ENCODE assay signal across 8 mouse cellular contexts in the genomic region with DNA sequence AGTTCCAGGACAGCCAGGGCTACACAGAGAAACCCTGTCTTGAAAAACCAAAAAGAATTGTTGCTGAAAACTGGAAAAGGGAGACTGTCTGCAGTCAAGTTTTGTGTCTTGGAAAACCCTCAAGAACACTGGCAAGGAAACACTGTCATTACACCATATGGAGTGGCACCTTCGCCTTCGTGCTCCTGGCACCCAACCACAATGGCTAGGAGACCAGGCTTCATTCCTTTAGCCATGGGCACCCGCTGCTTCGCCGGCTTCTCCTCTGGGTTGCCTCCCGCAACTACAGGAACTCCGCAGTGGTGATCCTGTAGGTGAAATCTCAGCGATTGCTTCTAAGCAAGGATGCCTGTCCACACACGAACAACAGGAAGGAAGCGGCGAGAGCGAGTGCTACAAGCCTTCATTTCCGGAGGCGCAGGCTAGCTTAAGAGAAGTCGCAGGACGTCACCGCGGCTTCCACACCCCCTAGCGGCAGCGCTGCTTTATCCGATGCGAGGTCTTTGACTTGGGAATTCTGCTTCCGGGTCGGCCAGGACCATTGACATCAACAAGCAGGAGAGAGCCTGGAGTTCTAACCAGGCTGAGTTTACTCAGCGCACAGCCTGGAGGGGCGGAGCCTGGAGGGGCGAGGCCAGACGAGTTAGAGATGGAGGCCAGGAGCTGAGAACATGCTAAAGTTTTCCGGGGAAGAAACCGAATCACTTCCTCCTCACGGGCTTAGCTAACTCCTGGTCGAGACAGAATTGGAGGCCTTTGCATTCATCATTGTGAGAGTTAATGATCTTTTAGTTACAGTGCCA. TPM values are rescaled to one million over a fixed set of nuclear protein-coding genes. Genes with fewer than 3 reads are reported as not detected.
A peak's percentile ranks its signal among the peaks of the same experiment; 100 is the strongest.
DNase-seq lines count a peak whose midpoint lies in the region; ATAC-seq lines count a peak whose summit lies in the region.

No protein-coding gene starts in this region.

- H3K4me1 ChIP-seq in hindbrain, embryonic 12.5 days, result no peaks in the 10 kb centered on the region

- peak; percentile 97 for ATAC-seq in hindbrain, embryonic 12.5 days (ENCODE audit: low FRiP score)

- H3K9me3 ChIP-seq in hindbrain, embryonic 12.5 days (replicated peaks), result no peaks in the 10 kb centered on the region

- peak overlapping the region; percentile 91 for H3K27ac ChIP-seq in hindbrain, embryonic 12.5 days

- peak overlapping the region; percentile 60 for H3K9ac ChIP-seq in hindbrain, embryonic 12.5 days

- peaks cover 25% of the 10 kb centered on the region for H3K27me3 ChIP-seq in hindbrain, embryonic 12.5 days

- WGBS in hindbrain, embryonic 12.5 days, result 4% methylated on average over 32 of the region's 32 CpGs

- H3K36me3 ChIP-seq in hindbrain, embryonic 12.5 days, result no peaks in the 10 kb centered on the region

- peak overlapping the region; percentile 41 for H3K4me3 ChIP-seq in hindbrain, embryonic 12.5 days

- DNase-seq in NIH3T3 (ENCODE audit: low read depth), result peak; percentile 96
- DNase-seq in cerebellum, postnatal 10 days, result peak; percentile 96 to 97
- DNase-seq in frontal cortex, postnatal 10 days (ENCODE audit: low spot score in 2 of 2), result peak; percentile 91 to 92
- peak; percentile 94 to 96 for DNase-seq in layer of hippocampus, postnatal 14 days (ENCODE audit: low spot score in 2 of 2)
- DNase-seq in lung, postnatal 14 days, result peak; percentile 96
- DNase-seq in retina, adult 2 months (ENCODE audit: low read depth, low spot score), result peak; percentile 87
- peak; percentile 91 for DNase-seq in thymus, postnatal 36 days

- H3K4me2 ChIP-seq in hindbrain, embryonic 12.5 days (replicated peaks), result peak overlapping the region; percentile 63

RNA-seq across cellular contexts. Expression of a gene that starts 9.3 kb away (rescaled TPM):
- 278 and 284 TPM in 2 replicates for polyA plus RNA-seq in hindbrain, embryonic 12.5 days (2016; fragmentation: Nextera tagmentation; extraction: Ambion mirVana)
- total RNA-seq in layer of hippocampus, postnatal 14 days (2021), result 100 to 1,000 TPM; 143 to 166 TPM

RNA-seq across cellular contexts. Expression of a gene that starts 29.9 kb away (rescaled TPM):
- polyA plus RNA-seq in hindbrain, embryonic 12.5 days (2016; fragmentation: Nextera tagmentation; extraction: Ambion mirVana), result 218 and 236 TPM in 2 replicates
- total RNA-seq in layer of hippocampus, postnatal 14 days (2021), result 100 to 1,000 TPM; 306 to 313 TPM

Comparison
In these comparisons a context has a peak if more than half of its experiments do, and no peak if none do; other contexts are left out.
1. Peak in every context shown above with its lines: DNase-seq, ATAC-seq, H3K4me3 ChIP-seq and H3K27ac ChIP-seq.